Comparison of ENCODE assay signal across 13 mouse cellular contexts in genomic region chr14:79516751-79517150, GRCm38 (mm10). TPM values are rescaled to one million over a fixed set of nuclear protein-coding genes. Genes with fewer than 3 reads are reported as not detected.
DNase-seq lines count a peak whose midpoint lies in the region; ATAC-seq and TF ChIP-seq lines count a peak whose summit lies in the region.
"Had no signal": no experiment of that assay in that cellular context is flagged by ENCODE, and none has a peak within 500 bp of the region (broad histone marks: within the 10 kb centered on the region; RNA-seq: fewer than 3 reads in every experiment).

No protein-coding gene starts in this region.

- H3K9me3 ChIP-seq in lung, embryonic 14.5 days (ENCODE audit: low read depth, low read length): no peaks in the 10 kb centered on the region

- peaks cover 100% of the 10 kb centered on the region for H3K79me2 ChIP-seq in macrophage (ENCODE audit: inconsistent target)

- WGBS in lung, embryonic 14.5 days: 74% methylated on average over 2 of the region's 2 CpGs
- 3% methylated on average over 2 of the region's 2 CpGs for WGBS in macrophage (ENCODE audit: missing documents)

- peak overlapping the region; percentile 23 for H3K4me2 ChIP-seq in lung, embryonic 14.5 days

- DNase-seq in CD4-positive, CD25-positive, alpha-beta regulatory T cell, adult 2 months (ENCODE audit: low read depth, low spot score): peak; percentile 33
- no peak for DNase-seq in lung, embryonic 14.5 days
- DNase-seq in lung, postnatal 4 days: no peak
- no peak for DNase-seq in frontal cortex, adult 2 months (ENCODE audit: extremely low spot score in 1 of 2, low spot score in 1 of 2)
- DNase-seq in left cerebral cortex, postnatal 14 days (ENCODE audit: low spot score in 2 of 2): no peak
- DNase-seq: adrenal gland, postnatal 10 days; cerebellum, adult 2 months; heart, postnatal 36 days; kidney, postnatal 14 days had no signal

- intact Hi-C loops in left cerebral cortex, postnatal 14 days (cut with DNase I): loop anchor here (10.0 kb wide), 1 partner anchor 48 kb away; no protein-coding TSS in a partner anchor

- no peak overlapping the region for H3K4me3 ChIP-seq in lung, embryonic 14.5 days (ENCODE audit: low read depth, low read length)
- H3K4me3 ChIP-seq in brown adipose tissue, adult 24 weeks (ENCODE audit: insufficient read depth, low read depth, low read length): no peak overlapping the region
- H3K4me3 ChIP-seq in macrophage (ENCODE audit: inconsistent target): peak overlapping the region; percentile 82

- H3K27ac ChIP-seq in lung, embryonic 14.5 days (ENCODE audit: low read depth): no peak overlapping the region
- peak overlapping the region; percentile 55 for H3K27ac ChIP-seq in brown adipose tissue, adult 24 weeks (replicated peaks; ENCODE audit: low read depth, low read length)
- H3K27ac ChIP-seq in macrophage: peak overlapping the region; percentile 98

- 0 out of 2 replicates have a peak, but pooled peaks cover 4% of the 10 kb centered on the region for H3K4me1 ChIP-seq in lung, embryonic 14.5 days (ENCODE audit: insufficient read depth)
- peaks cover 25% of the 10 kb centered on the region for H3K4me1 ChIP-seq in brown adipose tissue, adult 24 weeks (ENCODE audit: control insufficient read depth, insufficient read depth, insufficient read length, low read length)

- TF ChIP-seq CTCF in lung, embryonic 14.5 days (IDR thresholded peaks at IDR 0.05; ENCODE audit: low read depth): no peak

- no peak overlapping the region for H3K9ac ChIP-seq in lung, embryonic 14.5 days

- no peak for ATAC-seq in CD4-positive, CD25-positive, alpha-beta regulatory T cell, adult 4 months
- no peak for ATAC-seq in lung, embryonic 14.5 days (ENCODE audit: insufficient read depth)
- ATAC-seq: Patski had no signal

- H3K36me3 ChIP-seq in lung, embryonic 14.5 days (ENCODE audit: insufficient read depth): no peaks in the 10 kb centered on the region
- no peaks in the 10 kb centered on the region for H3K36me3 ChIP-seq in macrophage (ENCODE audit: inconsistent target)

- H3K27me3 ChIP-seq in lung, embryonic 14.5 days (ENCODE audit: insufficient read depth, low read length): no peaks in the 10 kb centered on the region
- H3K27me3 ChIP-seq: Patski had no signal

RNA-seq across cellular contexts. Expression of gene Wbp4, which starts 35.4 kb away (rescaled TPM):
- 10 to 100 TPM; 25.3 to 27.1 TPM for polyA plus RNA-seq in CD4-positive, CD25-positive, alpha-beta regulatory T cell, adult 4 months (2017; shearing (Covaris generic))
- polyA plus RNA-seq in lung, embryonic 14.5 days (2014; fragmentation: Nextera tagmentation; extraction: Ambion mirVana): 44.3 and 46.1 TPM in 2 replicates
- 25.0 and 28.1 TPM in 2 replicates for polyA plus RNA-seq in brown adipose tissue, adult 24 weeks (2012; ENCODE audit: insufficient read depth, insufficient read length, missing spikeins)
- 100 to 1,000 TPM in 2 of 26 experiments, 10 to 100 TPM in 24; 40.8 to 103 (median 73.2) TPM for total RNA-seq in macrophage (2018; cell fraction: chromatin; rRNA removed)
- total RNA-seq in macrophage (2018; cell fraction: cytosol; rRNA removed): 10 to 100 TPM; 32.3 to 55.0 (median 37.6) TPM
- 10 to 100 TPM; 29.9 to 80.7 (median 44.3) TPM for total RNA-seq in macrophage (2018; cell fraction: nucleus; rRNA removed)
- 29.1 to 84.4 TPM (median 35.1 TPM) in 3 replicates for polyA plus RNA-seq in macrophage (2018)
- 27.1 and 30.3 TPM in 2 replicates for polyA plus RNA-seq in frontal cortex, adult 2 months (2012; rRNA removed)
- total RNA-seq in left cerebral cortex, postnatal 14 days (2021): 10 to 100 TPM; 40.9 to 44.9 TPM

RNA-seq across cellular contexts. Expression of gene Elf1, which starts 35.8 kb away (rescaled TPM):
- polyA plus RNA-seq in CD4-positive, CD25-positive, alpha-beta regulatory T cell, adult 4 months (2017; shearing (Covaris generic)): 100 to 1,000 TPM; 149 to 199 TPM
- polyA plus RNA-seq in lung, embryonic 14.5 days (2014; fragmentation: Nextera tagmentation; extraction: Ambion mirVana): 19.2 and 20.2 TPM in 2 replicates
- polyA plus RNA-seq in brown adipose tissue, adult 24 weeks (2012; ENCODE audit: insufficient read depth, insufficient read length, missing spikeins): 10.0 and 11.5 TPM in 2 replicates
- 100 to 1,000 TPM in 10 of 26 experiments, 10 to 100 TPM in 16; 47.7 to 153 (median 95.3) TPM for total RNA-seq in macrophage (2018; cell fraction: chromatin; rRNA removed)
- 10 to 100 TPM; 48.3 to 92.7 (median 80.1) TPM for total RNA-seq in macrophage (2018; cell fraction: cytosol; rRNA removed)
- 100 to 1,000 TPM in 8 of 26 experiments, 10 to 100 TPM in 18; 57.1 to 163 (median 87.9) TPM for total RNA-seq in macrophage (2018; cell fraction: nucleus; rRNA removed)
- 52.2 to 64.9 TPM (median 62.1 TPM) in 3 replicates for polyA plus RNA-seq in macrophage (2018)
- 4.5 and 5.9 TPM in 2 replicates for polyA plus RNA-seq in frontal cortex, adult 2 months (2012; rRNA removed)
- 1 to 10 TPM; 4.3 to 5.4 TPM for total RNA-seq in left cerebral cortex, postnatal 14 days (2021)
